Mouse (Mus musculus) thymus, adult 18-20 months (tissue): Measurements from ENCODE around the gene Pex19.
A peak's percentile ranks its signal among the peaks of the same experiment; 100 is the strongest.

ENCODE experiments used
- DNase-seq, 2 experiments: peaks; one replicate each; pipeline ENCODE4 v3.0.0; 2022; ENCODE audit warnings: mixed read lengths in 2 of 2

Pex19 gene

GRCm38 (mm10) chr1:172134072-172134471 lies 7.5 kb downstream of the Pex19 start:
- DNase-seq: no peak

- no peak for DNase-seq
These were observed 13.6 kb downstream of the Pex19 start for GRCm38 (mm10) chr1:172140160-172140559.

GRCm38 (mm10) chr1:172140825-172141224 lies 14.3 kb downstream of the Pex19 start:
- no peak for DNase-seq

- DNase-seq: no peak
These were observed 15.0 kb downstream of the Pex19 start for GRCm38 (mm10) chr1:172141529-172141928.

GRCm38 (mm10) chr1:172143570-172143969 lies 17.0 kb downstream of the Pex19 start:
- DNase-seq: peak in 1 of 2 experiments; percentile 46

GRCm38 (mm10) chr1:172147835-172148278 lies 21.3 kb downstream of the Pex19 start, which contains the start of gene Dcaf8:
Dcaf8 (plus strand) TSS chr1:172148084.
- peak; percentile 98 for DNase-seq

GRCm38 (mm10) chr1:172148279-172148954 lies 21.9 kb downstream of the Pex19 start:
- DNase-seq: peak in 1 of 2 experiments; percentile 15

- no peak for DNase-seq
These were observed 22.6 kb downstream of the Pex19 start for GRCm38 (mm10) chr1:172148955-172149815.

GRCm38 (mm10) chr1:172154536-172154935 lies 28.0 kb downstream of the Pex19 start:
- DNase-seq: no peak

- DNase-seq: no peak
These were observed 29.0 kb downstream of the Pex19 start for GRCm38 (mm10) chr1:172155518-172155917.

GRCm38 (mm10) chr1:172159970-172160369 lies 33.4 kb downstream of the Pex19 start:
- DNase-seq: no peak

GRCm38 (mm10) chr1:172160508-172160907 lies 34.0 kb downstream of the Pex19 start:
- no peak for DNase-seq

- DNase-seq: peak in 1 of 2 experiments; percentile 16
These were observed 35.5 kb downstream of the Pex19 start for GRCm38 (mm10) chr1:172162009-172162408.

GRCm38 (mm10) chr1:172162959-172163358 lies 36.4 kb downstream of the Pex19 start:
- DNase-seq: no peak

GRCm38 (mm10) chr1:172167911-172168310 lies 41.4 kb downstream of the Pex19 start:
- no peak for DNase-seq

- DNase-seq: no peak
These were observed 43.3 kb downstream of the Pex19 start for GRCm38 (mm10) chr1:172169809-172170208.

GRCm38 (mm10) chr1:172172381-172172780 lies 45.8 kb downstream of the Pex19 start:
- no peak for DNase-seq

GRCm38 (mm10) chr1:172173181-172173580 lies 46.6 kb downstream of the Pex19 start:
- no peak for DNase-seq

GRCm38 (mm10) chr1:172177791-172178190 lies 51.2 kb downstream of the Pex19 start:
- DNase-seq: no peak

- no peak for DNase-seq
These were observed 52.5 kb downstream of the Pex19 start for GRCm38 (mm10) chr1:172179102-172179501.

GRCm38 (mm10) chr1:172180881-172181280 lies 54.3 kb downstream of the Pex19 start:
- DNase-seq: no peak

- DNase-seq: no peak
These were observed 55.2 kb downstream of the Pex19 start for GRCm38 (mm10) chr1:172181777-172182176.

- DNase-seq: no peak
These were observed 56.5 kb downstream of the Pex19 start for GRCm38 (mm10) chr1:172183056-172183455.

- DNase-seq: no peak
These were observed 57.4 kb downstream of the Pex19 start for GRCm38 (mm10) chr1:172183915-172184314.
